Comparison of ENCODE assay signal across 41 mouse cellular contexts in the genomic region with DNA sequence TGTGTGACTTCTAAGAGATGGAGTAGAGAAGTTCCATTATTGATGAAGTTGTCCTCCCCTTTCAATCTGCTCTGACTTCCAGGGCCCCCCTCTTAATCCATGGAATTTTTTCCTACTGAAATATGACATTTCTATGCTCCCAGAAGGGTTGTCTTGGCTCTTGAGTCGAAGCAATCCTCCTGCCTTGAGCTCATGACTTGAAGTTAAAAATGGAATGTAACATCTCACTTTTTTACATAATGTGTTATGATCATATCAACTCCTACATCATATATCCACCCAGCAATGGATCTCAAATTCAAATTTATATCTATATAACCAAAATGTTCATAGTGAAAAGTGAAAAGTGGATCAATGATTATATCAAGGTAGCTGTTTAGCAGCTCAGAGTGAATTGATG. TPM values are rescaled to one million over a fixed set of nuclear protein-coding genes. Genes with fewer than 3 reads are reported as not detected.
"Had no signal": no experiment of that assay in that cellular context is flagged by ENCODE, and none has a peak within 500 bp of the region (broad histone marks: within the 10 kb centered on the region; RNA-seq: fewer than 3 reads in every experiment).

No protein-coding gene starts in this region.

- DNase-seq: gastrocnemius, postnatal 14 days; gastrocnemius, postnatal 36 days; heart, adult 11 months; heart, adult 2 months; heart, postnatal 14 days; heart, postnatal 36 days; kidney, adult 11 months; kidney, adult 2 months; kidney, adult 9 months; kidney, postnatal 14 days; kidney, postnatal 36 days; layer of hippocampus, postnatal 36 days had no signal

- H3K4me1 ChIP-seq: heart, embryonic 13.5 days; heart, embryonic 15.5 days; hindbrain, embryonic 13.5 days; hindbrain, embryonic 15.5 days; kidney, embryonic 15.5 days; limb, embryonic 13.5 days; limb, embryonic 15.5 days; liver, embryonic 12.5 days had no signal

- H3K4me3 ChIP-seq: heart, adult 2 months; heart, embryonic 13.5 days; heart, embryonic 15.5 days; hindbrain, embryonic 13.5 days; hindbrain, embryonic 15.5 days; kidney, embryonic 15.5 days; left cerebral cortex, adult 2 months; limb, embryonic 13.5 days; limb, embryonic 15.5 days; liver, embryonic 12.5 days had no signal

- H3K27ac ChIP-seq: heart, adult 2 months; heart, embryonic 13.5 days; heart, embryonic 15.5 days; hindbrain, embryonic 13.5 days; hindbrain, embryonic 15.5 days; hindbrain, postnatal 0 days; kidney, embryonic 15.5 days; kidney, postnatal 0 days; left cerebral cortex, adult 2 months; limb, embryonic 13.5 days; limb, embryonic 15.5 days; liver, embryonic 12.5 days; liver, embryonic 14.5 days had no signal

RNA-seq across cellular contexts. Expression of gene Olfr577, which starts 1.3 kb away (rescaled TPM):
- total RNA-seq: gastrocnemius, adult 18-20 months; gastrocnemius, adult 8-10 months; gastrocnemius, postnatal 14 days; gastrocnemius, postnatal 36 days; heart, adult 2 months; heart, postnatal 14 days; heart, postnatal 36 days; hematopoietic stem cell, adult 5-6 weeks; hindbrain, postnatal 0 days; layer of hippocampus, adult 18-20 months; layer of hippocampus, postnatal 10 days; layer of hippocampus, postnatal 36 days; left cerebral cortex, adult 2 months; left cerebral cortex, postnatal 14 days; left cerebral cortex, postnatal 36 days; liver, adult 2 months had no signal
- polyA plus RNA-seq: frontal cortex, adult 2 months; gonadal fat pad, adult 2 months; heart, adult 2 months; heart, embryonic 11.5 days; heart, embryonic 13.5 days; heart, embryonic 15.5 days; heart, postnatal 0 days; hindbrain, embryonic 11.5 days; hindbrain, embryonic 13.5 days; hindbrain, embryonic 15.5 days; hindbrain, postnatal 0 days; intestine, embryonic 14.5 days; intestine, embryonic 16.5 days; kidney, adult 2 months; kidney, embryonic 15.5 days; kidney, postnatal 0 days; large intestine, adult 2 months; limb, embryonic 11.5 days; limb, embryonic 13.5 days; limb, embryonic 15.5 days; liver, adult 2 months; liver, embryonic 12.5 days; liver, embryonic 14.5 days had no signal

RNA-seq across cellular contexts. Expression of gene Olfr576, which starts 11.9 kb away (rescaled TPM):
- total RNA-seq: gastrocnemius, adult 18-20 months; gastrocnemius, adult 8-10 months; gastrocnemius, postnatal 14 days; gastrocnemius, postnatal 36 days; heart, adult 2 months; heart, postnatal 14 days; heart, postnatal 36 days; hematopoietic stem cell, adult 5-6 weeks; hindbrain, postnatal 0 days; layer of hippocampus, adult 18-20 months; layer of hippocampus, postnatal 10 days; layer of hippocampus, postnatal 36 days; left cerebral cortex, adult 2 months; left cerebral cortex, postnatal 14 days; left cerebral cortex, postnatal 36 days; liver, adult 2 months had no signal
- polyA plus RNA-seq: frontal cortex, adult 2 months; gonadal fat pad, adult 2 months; heart, adult 2 months; heart, embryonic 11.5 days; heart, embryonic 13.5 days; heart, embryonic 15.5 days; heart, postnatal 0 days; hindbrain, embryonic 11.5 days; hindbrain, embryonic 13.5 days; hindbrain, embryonic 15.5 days; hindbrain, postnatal 0 days; intestine, embryonic 14.5 days; intestine, embryonic 16.5 days; kidney, adult 2 months; kidney, embryonic 15.5 days; kidney, postnatal 0 days; large intestine, adult 2 months; limb, embryonic 11.5 days; limb, embryonic 13.5 days; limb, embryonic 15.5 days; liver, adult 2 months; liver, embryonic 12.5 days; liver, embryonic 14.5 days had no signal

RNA-seq across cellular contexts. Expression of gene Olfr578, which starts 14.7 kb away (rescaled TPM):
- total RNA-seq: gastrocnemius, adult 18-20 months; gastrocnemius, adult 8-10 months; gastrocnemius, postnatal 14 days; gastrocnemius, postnatal 36 days; heart, adult 2 months; heart, postnatal 14 days; heart, postnatal 36 days; hematopoietic stem cell, adult 5-6 weeks; hindbrain, postnatal 0 days; layer of hippocampus, adult 18-20 months; layer of hippocampus, postnatal 10 days; layer of hippocampus, postnatal 36 days; left cerebral cortex, adult 2 months; left cerebral cortex, postnatal 14 days; left cerebral cortex, postnatal 36 days; liver, adult 2 months had no signal
- polyA plus RNA-seq: frontal cortex, adult 2 months; gonadal fat pad, adult 2 months; heart, adult 2 months; heart, embryonic 11.5 days; heart, embryonic 13.5 days; heart, embryonic 15.5 days; heart, postnatal 0 days; hindbrain, embryonic 11.5 days; hindbrain, embryonic 13.5 days; hindbrain, embryonic 15.5 days; hindbrain, postnatal 0 days; intestine, embryonic 14.5 days; intestine, embryonic 16.5 days; kidney, adult 2 months; kidney, embryonic 15.5 days; kidney, postnatal 0 days; large intestine, adult 2 months; limb, embryonic 11.5 days; limb, embryonic 13.5 days; limb, embryonic 15.5 days; liver, adult 2 months; liver, embryonic 12.5 days; liver, embryonic 14.5 days had no signal

RNA-seq across cellular contexts. Expression of gene Olfr575, which starts 15.8 kb away (rescaled TPM):
- total RNA-seq: gastrocnemius, adult 18-20 months; gastrocnemius, adult 8-10 months; gastrocnemius, postnatal 14 days; gastrocnemius, postnatal 36 days; heart, adult 2 months; heart, postnatal 14 days; heart, postnatal 36 days; hematopoietic stem cell, adult 5-6 weeks; hindbrain, postnatal 0 days; layer of hippocampus, adult 18-20 months; layer of hippocampus, postnatal 10 days; layer of hippocampus, postnatal 36 days; left cerebral cortex, adult 2 months; left cerebral cortex, postnatal 14 days; left cerebral cortex, postnatal 36 days; liver, adult 2 months had no signal
- polyA plus RNA-seq: frontal cortex, adult 2 months; gonadal fat pad, adult 2 months; heart, adult 2 months; heart, embryonic 11.5 days; heart, embryonic 13.5 days; heart, embryonic 15.5 days; heart, postnatal 0 days; hindbrain, embryonic 11.5 days; hindbrain, embryonic 13.5 days; hindbrain, embryonic 15.5 days; hindbrain, postnatal 0 days; intestine, embryonic 14.5 days; intestine, embryonic 16.5 days; kidney, adult 2 months; kidney, embryonic 15.5 days; kidney, postnatal 0 days; large intestine, adult 2 months; limb, embryonic 11.5 days; limb, embryonic 13.5 days; limb, embryonic 15.5 days; liver, adult 2 months; liver, embryonic 12.5 days; liver, embryonic 14.5 days had no signal

RNA-seq across cellular contexts. Expression of gene Olfr574, which starts 26.1 kb away (rescaled TPM):
- total RNA-seq: gastrocnemius, adult 18-20 months; gastrocnemius, adult 8-10 months; gastrocnemius, postnatal 14 days; gastrocnemius, postnatal 36 days; heart, adult 2 months; heart, postnatal 14 days; heart, postnatal 36 days; hematopoietic stem cell, adult 5-6 weeks; hindbrain, postnatal 0 days; layer of hippocampus, adult 18-20 months; layer of hippocampus, postnatal 10 days; layer of hippocampus, postnatal 36 days; left cerebral cortex, adult 2 months; left cerebral cortex, postnatal 14 days; left cerebral cortex, postnatal 36 days; liver, adult 2 months had no signal
- polyA plus RNA-seq: frontal cortex, adult 2 months; gonadal fat pad, adult 2 months; heart, adult 2 months; heart, embryonic 11.5 days; heart, embryonic 13.5 days; heart, embryonic 15.5 days; heart, postnatal 0 days; hindbrain, embryonic 11.5 days; hindbrain, embryonic 13.5 days; hindbrain, embryonic 15.5 days; hindbrain, postnatal 0 days; intestine, embryonic 14.5 days; intestine, embryonic 16.5 days; kidney, adult 2 months; kidney, embryonic 15.5 days; kidney, postnatal 0 days; large intestine, adult 2 months; limb, embryonic 11.5 days; limb, embryonic 13.5 days; limb, embryonic 15.5 days; liver, adult 2 months; liver, embryonic 12.5 days; liver, embryonic 14.5 days had no signal
